Mouse (Mus musculus) myocyte (in vitro differentiated cells): ENCODE data around the gene Atg10.

Source experiments
- CEBPB ChIP-seq: IDR thresholded peaks from 2 replicates; pipeline ENCODE4 v1.6.1; 2011; ENCODE audit warnings: mild to moderate bottlenecking, moderate library complexity; ENCODE audit not compliant: poor library complexity, insufficient read depth, severe bottlenecking
- MAX ChIP-seq: IDR thresholded peaks from one replicate; pipeline ENCODE4 v1.6.1; 2011; ENCODE audit warnings: low read depth, mild to moderate bottlenecking, control low read depth
- MYOD1 ChIP-seq, 3 experiments: IDR thresholded peaks; one replicate each; pipeline ENCODE4 v1.6.1; 2011; ENCODE audit warnings: control low read depth in 2 of 3, low read depth in 2 of 3, mild to moderate bottlenecking in 2 of 3, moderate library complexity in 1 of 3; ENCODE audit not compliant: insufficient read length in 2 of 3, control insufficient read depth in 1 of 3
- MYOG ChIP-seq, 3 experiments: IDR thresholded peaks; one replicate each; pipeline ENCODE4 v1.6.1; 2011; ENCODE audit warnings: control low read depth in 2 of 3, low read depth in 2 of 3, mild to moderate bottlenecking in 2 of 3; ENCODE audit not compliant: insufficient read length in 2 of 3, control insufficient read depth in 1 of 3, insufficient read depth in 1 of 3
- POLR2A ChIP-seq: IDR thresholded peaks from one replicate; pipeline ENCODE4 v1.6.1; 2011; ENCODE audit warnings: low read depth, mild to moderate bottlenecking, control low read depth, moderate library complexity; ENCODE audit not compliant: insufficient read length
- POLR2AphosphoS2 ChIP-seq: IDR thresholded peaks from one replicate; pipeline ENCODE4 v1.6.1; 2011; ENCODE audit warnings: low read depth, control low read depth; ENCODE audit not compliant: insufficient read length
- SRF ChIP-seq: IDR thresholded peaks from one replicate; pipeline ENCODE4 v1.6.1; 2011; ENCODE audit warnings: low read depth; ENCODE audit not compliant: control insufficient read depth, insufficient read length
- TCF12 ChIP-seq: IDR thresholded peaks from one replicate; pipeline ENCODE4 v1.6.1; 2011; ENCODE audit warnings: mild to moderate bottlenecking, control low read depth; ENCODE audit not compliant: poor library complexity, insufficient read depth, severe bottlenecking
- TCF3 ChIP-seq: IDR thresholded peaks from one replicate; pipeline ENCODE4 v1.6.1; 2011; ENCODE audit warnings: low read depth, control low read depth; ENCODE audit not compliant: insufficient read length
- USF1 ChIP-seq: IDR thresholded peaks from one replicate; pipeline ENCODE4 v1.6.1; 2011; ENCODE audit warnings: low read depth, mild to moderate bottlenecking, control low read depth, moderate library complexity

DNA sequence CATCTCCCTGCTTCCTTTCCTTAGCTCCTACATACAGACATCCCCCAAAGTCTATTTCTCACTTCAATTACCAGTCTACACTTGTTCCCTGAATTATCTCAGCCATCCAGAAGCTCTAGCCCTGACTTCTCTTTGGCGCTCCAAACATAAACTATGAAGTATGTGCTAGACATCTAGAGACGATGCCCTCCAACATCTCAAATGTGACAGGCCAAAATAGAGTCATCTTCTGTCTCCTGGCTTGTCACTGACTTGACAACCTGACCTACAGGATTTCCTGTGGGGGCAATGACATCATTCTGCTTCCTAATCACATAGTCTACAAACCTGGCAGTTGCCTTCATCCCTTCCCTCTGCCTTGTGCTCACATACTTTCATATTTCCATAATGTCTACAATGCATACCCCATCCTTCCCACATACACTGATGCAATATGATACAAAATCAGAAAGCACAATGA is 132.0 kb downstream of the Atg10 start:
- no peak for TF ChIP-seq POLR2A
- no peak for TF ChIP-seq MYOG (IDR thresholded peaks at IDR 0.05; ENCODE audit: control insufficient read depth in 1 of 3, insufficient read depth in 1 of 3, insufficient read length in 2 of 3, low read depth in 2 of 3)
- TF ChIP-seq CEBPB, result no peak
- no peak for TF ChIP-seq USF1
- no peak for TF ChIP-seq MAX
- TF ChIP-seq POLR2AphosphoS2, result no peak
- no peak for TF ChIP-seq SRF
- TF ChIP-seq MYOD1 (IDR thresholded peaks at IDR 0.05; ENCODE audit: control insufficient read depth in 1 of 3, insufficient read length in 2 of 3, low read depth in 2 of 3), result no peak
- TF ChIP-seq TCF3, result no peak
- no peak for TF ChIP-seq TCF12
